Comparison of ENCODE assay signal across 17 mouse cellular contexts in genomic region chr16:64934793-64935192, GRCm38 (mm10).
"Had no signal": no experiment of that assay in that cellular context is flagged by ENCODE, and none has a peak within 500 bp of the region (broad histone marks: within the 10 kb centered on the region; RNA-seq: fewer than 3 reads in every experiment).

No protein-coding gene starts in this region.

- H3K9ac ChIP-seq: liver, embryonic 14.5 days; lung, embryonic 15.5 days; midbrain, embryonic 12.5 days; midbrain, embryonic 15.5 days; neural tube, embryonic 13.5 days had no signal

- H3K4me1 ChIP-seq: lung, embryonic 15.5 days; midbrain, embryonic 12.5 days; midbrain, embryonic 15.5 days; neural tube, embryonic 13.5 days had no signal

- H3K4me3 ChIP-seq: layer of hippocampus, adult 2 months; lung, embryonic 15.5 days; midbrain, embryonic 12.5 days; midbrain, embryonic 15.5 days; myocyte; neural tube, embryonic 13.5 days had no signal

- ATAC-seq: midbrain, embryonic 15.5 days had no signal

- DNase-seq: kidney, adult 11 months; kidney, adult 9 months; kidney, postnatal 14 days; kidney, postnatal 4 days; layer of hippocampus, adult 9-11 months; lung, adult 18-20 months; lung, postnatal 10 days; lung, postnatal 36 days; thymus, adult 18-20 months; thymus, postnatal 36 days had no signal

- H3K36me3 ChIP-seq: lung, embryonic 15.5 days; midbrain, embryonic 12.5 days; midbrain, embryonic 15.5 days; neural tube, embryonic 13.5 days had no signal

- H3K27me3 ChIP-seq: lung, embryonic 15.5 days; midbrain, embryonic 12.5 days; midbrain, embryonic 15.5 days; neural tube, embryonic 13.5 days had no signal

- H3K27ac ChIP-seq: layer of hippocampus, adult 2 months; liver, embryonic 14.5 days; lung, embryonic 15.5 days; midbrain, embryonic 12.5 days; midbrain, embryonic 15.5 days; neural tube, embryonic 13.5 days had no signal

- H3K9me3 ChIP-seq: lung, embryonic 15.5 days; midbrain, embryonic 12.5 days; midbrain, embryonic 15.5 days; neural tube, embryonic 13.5 days had no signal

- H3K4me2 ChIP-seq: lung, embryonic 15.5 days; midbrain, embryonic 12.5 days; midbrain, embryonic 15.5 days; neural tube, embryonic 13.5 days had no signal
